Mouse (Mus musculus): ENCODE data around the gene N4bp3.

DNA sequence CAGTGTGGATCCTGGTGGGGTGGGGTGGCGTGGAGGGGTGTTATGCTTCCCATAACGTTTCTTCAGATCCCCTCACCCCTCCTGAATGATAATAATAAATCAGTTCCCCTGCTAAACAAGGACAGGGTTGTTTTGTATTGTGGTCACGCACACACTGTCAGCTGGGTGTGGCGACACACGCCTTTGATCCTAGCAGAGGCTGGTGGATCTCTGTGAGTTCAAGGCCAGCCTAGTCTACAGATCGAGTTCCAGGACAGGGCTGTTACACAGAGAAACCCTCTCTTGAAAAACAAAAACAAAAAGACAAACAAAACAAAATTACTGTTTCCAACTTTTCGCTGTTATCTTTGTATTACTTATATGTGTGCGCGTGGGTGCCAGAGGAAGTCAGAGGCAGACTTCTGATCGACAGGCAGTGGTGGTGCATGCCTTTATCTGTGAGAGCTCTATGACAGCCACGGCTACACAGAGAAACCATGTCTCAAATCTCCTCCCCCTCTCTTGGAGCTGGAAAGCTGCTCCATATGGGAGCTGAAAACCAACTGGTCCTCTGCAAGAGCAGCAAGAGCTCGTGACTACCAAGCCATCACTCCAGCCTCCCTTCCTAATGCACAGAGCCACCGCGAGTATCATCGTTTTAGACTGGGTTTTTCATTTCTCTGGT lies 20.9 kb downstream of the N4bp3 start:
- no peak for TF ChIP-seq CTCF (IDR thresholded peaks at IDR 0.05; ENCODE audit: insufficient read depth, low read length)
- no peak for TF ChIP-seq POLR2A (IDR thresholded peaks at IDR 0.05; ENCODE audit: borderline replicate concordance, extremely low read depth, low read depth, low read length)

All from lung, adult 2 months (tissue).